Mouse (Mus musculus) stomach, postnatal 0 days (tissue): Measurements from ENCODE around the gene Naa80.

ENCODE experiments used
- CTCF ChIP-seq: IDR thresholded peaks from 2 replicates; pipeline ENCODE4 v1.5.1; 2016; ENCODE audit warnings: antibody characterized with exemption, low read depth, mild to moderate bottlenecking, moderate library complexity
- EP300 ChIP-seq: optimal IDR thresholded peaks from 2 replicates; pipeline ENCODE3; 2016; ENCODE audit warnings: antibody characterized with exemption

- TF ChIP-seq CTCF = no peak
- no peak for TF ChIP-seq EP300
Measured at GRCm38 (mm10) chr9:107593101-107593976, 14.7 kb downstream of the Naa80 start.
